Mouse (Mus musculus) spleen, postnatal 14 days (tissue): ENCODE measurements around the gene Haus8.
"Not testable (repeated sequence)": the region's sequence is repeated elsewhere in the genome, so short reads cannot be mapped to it uniquely, and the experiment has no call there.

Experiments used
- DNase-seq, 2 experiments: peaks; one replicate each; pipeline ENCODE4 v3.0.0; 2021 to 2022; ENCODE audit warnings: low spot score in 2 of 2

The Haus8 gene

DNA sequence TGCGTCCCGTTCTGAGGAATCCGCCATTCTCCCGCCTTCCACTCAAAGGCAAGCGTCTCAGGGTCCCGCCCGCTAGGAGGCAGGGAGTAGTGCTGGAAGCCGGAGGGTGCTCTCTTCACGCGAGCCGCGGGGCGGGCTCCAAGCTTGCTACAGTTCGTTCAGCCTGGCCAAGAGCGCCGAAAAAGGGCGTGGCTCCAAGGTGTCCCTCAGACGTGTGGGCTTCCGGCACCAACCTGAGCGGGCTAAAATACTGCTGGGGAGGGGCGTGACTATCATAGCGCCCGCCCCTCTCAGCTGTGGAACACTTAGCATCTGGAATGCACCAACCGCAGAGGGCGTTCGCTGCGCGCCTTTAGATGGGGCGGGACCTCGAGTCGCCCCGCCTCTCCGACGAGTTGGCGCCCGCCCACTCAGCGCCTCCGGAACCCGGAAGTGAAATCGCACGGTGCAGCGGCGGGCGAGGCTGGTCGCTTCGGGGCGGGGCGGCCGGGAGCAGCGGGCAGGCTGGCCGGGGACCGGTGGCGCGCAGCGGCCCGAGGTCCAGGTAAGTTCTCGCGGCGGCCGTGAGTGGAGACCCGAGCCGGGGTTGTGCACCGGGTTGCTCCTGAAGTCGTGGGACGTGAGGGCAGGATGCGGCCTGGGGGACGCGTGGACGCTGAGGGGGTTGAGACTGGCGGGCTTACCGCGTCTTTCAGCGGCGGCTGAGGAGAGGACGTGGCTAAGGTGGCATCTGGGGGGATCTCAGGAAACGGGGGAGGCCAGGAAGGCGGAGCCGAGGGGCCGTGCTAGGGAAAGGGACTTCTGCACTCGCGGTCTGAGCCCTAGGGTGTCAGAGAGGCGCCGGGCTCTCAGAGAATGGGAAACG lies at the start of gene Haus8, which contains the start of gene Myo9b:
Gene Haus8, minus strand, starts transcription at position 649 of the 865 bp plus-strand sequence.
Gene Myo9b, plus strand, starts transcription at position 429 of the 865 bp plus-strand sequence.
- peak; percentile 98 for DNase-seq

DNA sequence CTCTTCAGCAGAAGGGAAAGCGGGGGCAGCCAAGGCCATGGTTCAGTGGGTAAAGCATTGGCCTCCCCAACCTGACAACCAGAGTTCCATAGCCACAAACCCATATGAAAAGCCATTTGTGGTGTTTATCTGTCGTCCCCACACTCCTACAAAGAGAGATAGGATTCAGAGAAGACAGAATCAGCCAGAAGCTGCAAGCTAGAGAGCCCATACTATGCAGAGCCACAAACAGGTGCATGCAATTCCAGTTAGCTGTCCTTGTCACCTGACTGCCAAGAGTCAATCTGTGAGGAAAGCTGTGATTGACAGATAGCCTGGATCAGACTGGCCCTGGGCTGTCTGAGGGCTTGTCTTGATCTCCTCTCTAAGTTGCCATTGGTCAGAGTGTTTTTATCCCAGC lies 47.0 kb upstream of the Haus8 start:
- DNase-seq, result not testable (repeated sequence)

DNA sequence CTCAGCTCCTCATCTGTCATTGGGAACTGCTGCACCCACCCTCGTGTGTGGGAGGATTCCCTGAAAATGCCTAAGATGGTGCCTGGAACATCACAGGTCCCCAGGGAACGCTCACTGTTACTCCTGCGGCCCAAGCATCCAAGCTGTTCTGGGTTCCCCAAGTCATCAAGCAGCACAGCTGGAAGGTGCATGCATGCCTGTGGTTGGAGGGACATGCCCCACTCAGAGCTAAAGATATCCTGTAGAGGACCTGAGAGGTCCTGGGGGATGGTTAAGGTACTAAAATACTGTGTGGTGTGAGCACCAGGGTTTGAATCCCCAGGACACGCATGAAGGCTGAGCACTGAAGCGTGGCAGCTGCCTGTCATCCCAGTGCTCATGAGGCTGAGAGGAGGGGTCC lies 45.9 kb upstream of the Haus8 start:
- not testable (repeated sequence) for DNase-seq

DNA sequence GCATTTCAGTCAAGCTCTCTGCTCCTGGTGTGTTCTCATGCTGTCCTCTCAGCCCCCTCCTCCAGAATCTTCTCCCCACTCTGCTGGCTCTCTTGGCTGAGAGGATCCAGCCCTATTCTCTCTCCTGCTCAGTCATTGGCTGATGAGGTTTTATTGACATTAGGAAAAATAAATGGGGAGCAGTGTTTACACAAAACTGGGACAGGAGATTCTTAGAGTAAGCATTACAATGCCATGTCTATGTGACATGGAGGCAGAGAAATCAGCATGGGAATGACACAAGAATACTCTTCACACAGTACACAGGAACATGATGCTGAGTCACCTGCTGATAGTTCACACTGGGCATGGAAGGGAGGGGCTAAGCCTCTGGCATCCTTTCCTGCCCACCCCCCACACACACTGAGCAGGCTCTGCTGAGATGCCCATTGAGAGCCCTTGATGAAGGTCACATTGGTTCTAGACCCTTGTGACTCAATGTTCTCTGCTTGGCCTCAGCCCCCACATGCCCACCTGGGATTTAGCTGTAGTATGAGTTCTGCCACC lies 43.8 kb upstream of the Haus8 start:
- no peak for DNase-seq

DNA sequence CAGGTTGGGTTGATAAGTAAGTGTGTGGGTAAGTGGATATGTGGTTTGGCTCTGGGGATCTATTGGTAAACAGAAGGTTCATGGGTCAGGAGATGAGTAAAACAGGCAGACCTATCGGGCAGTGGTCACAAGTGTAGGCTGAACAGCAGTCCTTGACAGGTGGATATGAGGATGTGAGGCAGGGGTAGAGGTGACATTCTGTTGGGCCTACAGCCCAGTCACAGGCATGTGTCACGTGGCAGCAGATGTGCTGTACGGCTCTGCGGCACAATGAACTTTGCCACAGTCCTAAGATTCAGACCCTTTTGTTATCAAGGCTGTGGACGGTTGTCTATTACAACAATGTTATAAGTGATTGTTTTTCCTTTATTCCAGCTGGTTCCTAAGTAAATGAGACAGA lies 43.2 kb upstream of the Haus8 start:
- DNase-seq, result no peak

DNA sequence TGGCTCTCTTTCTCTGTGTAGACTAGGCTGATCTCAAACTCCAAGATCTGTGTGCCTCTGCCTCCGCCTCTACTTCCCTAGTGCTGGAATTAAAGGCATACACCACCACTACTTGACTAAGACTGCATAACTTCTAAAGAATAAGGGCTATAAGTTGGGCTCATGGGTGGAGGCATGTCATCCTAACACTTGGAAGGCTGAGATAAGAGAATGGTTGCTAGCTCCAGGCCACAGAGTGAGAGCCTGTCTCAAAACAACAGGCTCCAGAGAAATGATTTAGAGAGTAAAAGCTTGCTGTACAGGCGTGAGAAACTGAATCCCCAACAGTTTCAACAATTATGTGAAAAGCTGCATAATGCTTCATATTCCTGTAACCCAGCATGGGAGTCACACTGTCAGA lies 41.2 kb upstream of the Haus8 start:
- no peak for DNase-seq

DNA sequence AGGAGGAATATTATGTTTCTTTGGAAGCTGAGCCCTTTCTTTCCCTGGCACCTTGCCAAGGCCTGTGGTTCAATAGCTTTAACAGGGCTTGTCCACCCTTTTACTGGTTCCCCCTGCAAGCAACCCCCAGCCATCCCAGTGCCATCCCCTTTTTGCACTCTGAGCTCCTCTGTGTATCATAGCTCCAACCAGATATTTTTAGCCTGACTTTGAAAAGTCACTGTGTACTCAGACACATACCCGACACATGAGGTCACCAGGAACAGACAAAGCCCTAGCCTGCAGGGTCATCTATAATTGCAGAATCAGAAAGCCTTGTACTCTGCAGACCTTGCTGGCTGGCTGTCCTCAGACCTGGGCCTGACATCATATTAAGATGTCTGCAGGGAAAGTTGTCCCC lies 40.0 kb upstream of the Haus8 start:
- DNase-seq, result no peak

DNA sequence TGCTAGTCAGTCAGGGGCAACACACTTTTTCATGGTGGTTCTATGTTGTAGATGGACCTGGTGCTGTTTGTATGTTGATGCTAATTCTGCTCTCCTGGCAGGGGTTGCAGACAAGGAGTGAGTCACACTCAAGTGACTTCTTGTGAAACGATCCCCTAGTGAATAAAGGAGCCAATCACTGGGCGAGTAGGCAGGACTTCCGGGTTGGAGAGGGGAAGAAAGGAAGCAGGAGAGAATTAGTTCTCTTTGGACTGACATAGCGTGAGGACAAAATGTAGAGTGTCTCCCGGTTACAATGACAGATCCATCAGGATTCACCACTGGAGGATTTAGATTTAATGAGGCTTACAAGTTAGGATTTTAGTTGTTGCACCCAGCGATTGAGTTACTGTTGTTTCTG lies 37.7 kb upstream of the Haus8 start:
- DNase-seq, result no peak

DNA sequence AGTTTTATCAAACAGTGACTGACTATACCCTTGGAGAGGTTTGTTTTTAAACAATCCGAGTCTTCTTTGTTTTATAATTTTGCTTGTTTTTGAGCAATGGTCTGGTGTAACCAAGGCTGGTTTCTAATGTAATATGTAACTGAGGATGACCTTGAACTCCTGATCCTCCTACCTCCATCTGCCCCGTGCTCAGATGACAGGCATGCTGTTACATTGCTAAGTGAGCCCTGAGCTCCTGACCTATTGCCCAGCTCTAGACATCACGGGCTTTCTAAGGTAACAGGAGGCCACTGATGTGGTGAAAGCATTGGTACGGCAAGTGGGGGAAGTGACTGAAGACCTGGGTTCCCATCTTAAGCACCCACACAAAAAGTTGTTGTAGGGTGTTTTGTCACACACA lies 35.2 kb upstream of the Haus8 start:
- no peak for DNase-seq

DNA sequence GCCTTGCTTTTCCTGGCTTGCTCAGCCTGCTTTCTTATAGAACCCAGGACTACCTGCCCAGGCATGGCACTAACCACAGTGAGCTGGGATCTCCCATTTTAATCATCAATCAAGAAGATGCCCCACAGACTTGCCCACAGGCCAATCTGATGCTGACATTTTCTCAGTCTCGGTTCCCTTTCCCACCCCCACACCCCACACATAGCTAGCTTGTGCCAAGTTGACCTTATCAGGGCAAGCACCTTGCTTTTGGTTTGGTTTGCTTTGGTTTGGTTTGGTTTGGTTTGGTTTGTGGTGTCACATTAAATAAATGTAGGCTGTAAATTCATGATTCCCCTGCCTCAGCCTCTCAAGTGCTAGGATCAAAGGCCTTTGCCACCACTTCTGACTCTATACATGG lies 34.6 kb upstream of the Haus8 start:
- no peak for DNase-seq

DNA sequence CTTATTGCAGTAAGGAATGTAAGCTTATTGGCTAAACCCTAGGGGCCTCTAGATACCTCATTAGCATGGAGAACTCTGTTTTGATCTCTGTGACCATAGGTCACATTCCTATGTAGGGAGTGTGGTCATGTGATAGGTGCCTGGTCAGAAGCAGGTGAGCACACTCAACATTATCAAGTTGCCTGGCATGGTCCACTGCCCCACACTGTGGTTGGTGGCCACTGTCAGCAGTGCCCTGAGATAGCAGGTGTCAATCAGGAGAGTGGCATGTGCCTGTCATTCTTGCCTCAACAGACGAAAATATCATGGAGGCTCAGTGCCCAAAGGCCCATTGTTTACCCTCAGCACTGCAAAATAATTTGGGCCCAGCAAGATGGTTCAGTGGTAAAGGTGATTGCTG lies 33.3 kb upstream of the Haus8 start:
- no peak for DNase-seq

DNA sequence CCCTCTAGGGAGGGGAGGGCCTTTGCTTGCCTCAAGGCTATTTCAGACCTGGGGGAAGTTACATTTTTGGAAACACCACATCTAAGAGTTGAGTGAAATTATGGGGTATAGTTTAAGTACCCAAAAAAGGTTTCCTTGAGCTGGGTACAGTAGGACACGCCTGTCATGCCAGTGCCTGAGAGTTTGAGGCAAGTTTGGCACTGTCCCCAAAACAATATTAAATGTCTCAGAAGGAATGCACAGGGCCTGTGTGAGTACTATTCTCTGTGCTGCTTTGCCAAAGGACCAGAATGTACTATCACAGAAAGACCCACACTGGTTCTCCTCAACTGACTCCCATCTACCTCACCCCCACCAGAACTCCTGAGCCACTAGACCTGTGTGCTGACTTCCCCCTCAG lies 30.9 kb upstream of the Haus8 start:
- no peak for DNase-seq

DNA sequence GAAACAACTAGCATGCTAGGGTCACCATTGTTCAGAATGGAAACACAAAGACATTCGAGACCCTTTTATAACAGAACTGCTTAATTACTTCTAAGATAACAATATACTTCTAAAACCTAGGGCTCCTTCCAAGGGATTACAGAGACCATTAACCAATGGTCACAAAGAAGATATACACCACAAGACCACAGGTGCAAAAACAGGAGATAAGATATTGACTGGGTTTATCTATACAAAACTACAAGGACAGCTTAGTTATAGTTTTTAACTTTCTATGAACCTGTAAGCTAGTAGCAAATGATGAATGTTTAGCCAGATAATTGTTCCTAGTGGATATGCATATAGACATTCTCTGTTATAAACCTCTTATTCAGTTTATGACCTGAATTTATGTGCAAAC lies 30.1 kb upstream of the Haus8 start:
- DNase-seq, result no peak

DNA sequence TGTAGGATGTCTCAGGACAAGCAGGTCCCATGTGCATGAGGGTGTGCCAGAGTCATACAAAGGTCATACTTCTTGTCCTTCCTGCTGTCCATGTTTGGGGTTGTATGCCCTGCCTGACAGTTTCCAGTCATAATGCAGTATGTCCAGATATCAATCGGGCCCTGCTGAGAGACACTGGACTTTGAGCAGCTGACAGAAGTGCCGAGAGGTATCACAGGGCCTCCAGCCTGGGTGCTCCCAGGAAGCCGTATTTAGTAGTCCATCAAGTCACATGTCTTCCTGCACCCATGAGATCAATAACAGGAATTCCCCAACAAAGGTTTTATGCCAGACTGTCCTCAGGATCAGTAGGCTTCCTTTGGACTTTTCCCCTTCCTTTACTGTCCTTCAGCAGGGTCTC lies 27.0 kb upstream of the Haus8 start:
- no peak for DNase-seq

DNA sequence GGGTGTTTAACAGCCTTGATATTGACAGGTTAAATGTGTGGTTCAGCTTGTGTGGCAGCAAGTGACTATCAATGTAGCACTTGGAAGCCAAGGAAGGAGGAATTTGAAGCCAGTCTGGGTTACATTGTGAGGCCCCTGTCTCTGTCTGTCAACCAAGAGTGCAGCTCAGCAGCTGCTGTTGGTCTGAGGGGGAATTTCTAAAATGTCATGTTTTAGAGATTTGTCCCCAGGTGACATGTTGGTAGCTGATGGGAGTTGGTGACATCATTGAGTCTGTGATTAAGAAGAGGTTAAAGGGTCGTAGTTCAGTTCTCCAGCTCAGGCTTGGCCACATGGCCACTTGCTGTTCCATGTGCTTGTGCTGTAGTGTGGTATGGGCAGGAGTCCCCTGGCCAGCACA lies 24.7 kb upstream of the Haus8 start:
- no peak for DNase-seq

DNA sequence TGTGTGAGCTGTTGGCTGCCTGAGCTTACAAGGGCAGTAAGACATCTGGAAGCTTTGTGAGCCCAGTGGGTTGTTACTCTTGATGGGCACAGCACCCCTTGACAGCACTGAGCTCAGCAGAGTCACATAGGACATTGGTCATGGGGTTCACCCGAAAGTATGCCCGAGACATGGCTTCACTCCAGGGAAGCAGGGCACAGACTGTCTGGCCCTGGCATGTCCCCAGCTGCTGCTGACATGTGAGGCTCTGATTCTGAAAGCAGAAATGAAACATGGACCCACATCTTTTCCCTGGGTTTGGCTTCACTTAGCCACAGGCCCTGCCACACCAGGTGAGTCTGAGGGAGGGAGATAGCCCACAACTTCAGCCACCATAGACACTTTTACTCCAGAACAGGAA lies 24.1 kb upstream of the Haus8 start:
- DNase-seq, result no peak

DNA sequence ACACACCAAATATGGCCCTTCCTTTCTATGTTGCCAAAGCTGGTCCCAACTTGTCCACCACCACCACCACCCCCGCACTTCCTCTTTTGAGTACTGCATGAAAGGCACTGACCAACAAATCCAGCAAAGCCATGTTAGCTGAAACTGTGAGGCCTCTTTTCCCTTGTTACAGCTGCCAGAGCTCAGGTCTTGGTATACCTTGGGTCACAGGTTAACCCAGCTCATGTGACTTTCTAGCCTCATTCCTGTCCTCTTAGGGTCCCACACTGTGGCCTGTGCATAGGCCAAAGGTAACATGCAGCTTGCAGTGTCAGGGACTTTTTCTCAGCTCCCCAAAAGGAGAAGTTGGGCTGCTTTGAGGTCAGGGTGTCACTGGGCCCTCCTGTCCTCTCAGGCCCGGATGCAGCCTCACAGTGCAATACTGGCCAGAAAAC lies 23.5 kb upstream of the Haus8 start:
- DNase-seq, result peak in 1 of 2 experiments; percentile 13

DNA sequence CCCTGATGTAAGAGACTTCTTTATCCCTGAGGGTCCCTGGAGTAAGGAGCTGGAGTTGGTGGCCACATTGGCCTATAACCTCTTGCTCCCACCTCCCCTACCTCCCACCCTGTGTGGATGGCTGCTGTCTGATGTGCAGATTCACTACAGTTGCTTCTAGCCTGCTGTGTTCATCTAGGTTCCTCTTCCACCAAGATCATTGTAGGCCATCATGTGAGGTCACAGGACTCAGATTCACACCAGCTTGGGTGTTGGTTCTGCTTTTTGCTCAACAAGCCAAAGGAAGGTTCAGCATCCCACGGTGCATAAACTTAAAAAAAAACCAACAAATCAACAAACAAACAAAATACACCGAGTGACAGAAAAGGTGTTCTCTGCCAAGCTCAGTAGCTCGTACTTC lies 21.2 kb upstream of the Haus8 start:
- DNase-seq, result not testable (repeated sequence)

DNA sequence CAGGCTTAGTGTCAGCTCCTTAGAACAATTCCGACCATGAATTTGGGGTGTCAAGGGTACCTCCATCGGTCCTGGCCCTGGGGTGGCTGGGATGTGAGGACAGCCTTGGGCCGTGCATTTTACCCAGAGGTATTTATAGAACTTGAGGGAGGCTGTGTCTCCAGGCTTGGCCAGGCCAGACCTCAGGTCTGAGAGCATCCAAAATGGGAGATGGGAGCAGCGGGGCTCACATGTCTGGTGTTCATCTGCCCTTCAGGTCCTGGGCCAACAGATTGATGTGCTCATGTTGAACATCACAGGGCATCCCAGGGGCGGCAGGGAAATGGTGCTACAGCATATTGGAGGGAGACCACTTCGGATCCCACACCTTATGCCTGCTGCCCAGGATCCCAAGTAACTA lies 18.6 kb upstream of the Haus8 start:
- no peak for DNase-seq

DNA sequence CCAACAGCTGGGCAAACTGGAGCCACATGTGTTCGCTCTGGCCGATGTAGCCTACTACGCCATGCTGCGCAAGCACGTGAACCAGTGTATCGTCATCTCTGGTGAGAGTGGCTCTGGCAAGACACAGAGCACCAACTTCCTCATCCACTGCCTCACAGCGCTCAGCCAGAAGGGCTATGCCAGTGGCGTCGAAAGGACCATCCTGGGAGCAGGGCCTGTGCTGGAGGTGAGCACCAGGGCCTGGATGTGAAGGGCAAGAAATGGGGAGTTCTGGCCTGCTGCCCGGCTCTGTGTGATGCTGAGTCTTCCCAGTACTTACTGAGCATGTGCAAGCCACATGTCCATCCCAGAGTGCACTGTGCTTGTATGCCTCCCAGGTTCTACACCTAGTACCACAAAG lies 18.2 kb upstream of the Haus8 start:
- no peak for DNase-seq

DNA sequence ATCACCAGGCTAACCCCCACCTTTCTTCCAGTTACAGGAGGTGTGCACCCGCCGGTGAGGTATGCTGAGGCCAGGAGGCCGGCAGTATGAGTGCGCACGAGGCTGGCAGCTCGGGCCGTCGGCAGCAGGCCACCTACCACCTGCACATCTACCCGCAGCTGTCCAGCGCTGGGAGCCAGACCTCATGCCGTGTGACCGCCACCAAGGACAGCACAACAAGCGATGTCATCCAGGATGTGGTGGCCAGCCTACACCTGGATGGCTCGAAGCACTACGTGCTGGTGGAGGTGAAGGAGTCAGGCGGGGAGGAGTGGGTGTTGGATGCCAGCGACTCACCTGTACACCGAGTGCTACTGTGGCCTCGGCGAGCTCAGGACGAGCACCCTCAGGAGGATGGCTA lies 17.5 kb upstream of the Haus8 start:
- no peak for DNase-seq

DNA sequence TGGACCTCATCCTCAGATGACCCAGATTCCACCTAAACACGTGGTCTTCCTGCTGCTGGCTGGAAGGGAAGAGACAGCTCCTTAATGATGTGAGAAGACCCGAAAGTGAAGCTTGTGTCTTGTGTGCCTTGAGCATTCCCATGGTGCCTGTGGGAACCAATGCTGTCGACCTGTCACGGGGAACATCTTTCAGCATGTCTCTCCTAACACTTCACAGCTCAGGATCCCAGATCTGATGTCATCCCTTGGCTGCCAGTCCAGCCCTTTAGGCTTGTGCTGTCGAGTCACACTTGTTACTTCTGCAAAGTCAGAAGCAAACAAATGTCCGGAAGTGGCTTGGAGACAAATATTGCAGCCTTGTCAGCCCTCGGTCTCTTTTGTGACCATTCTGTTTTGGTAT lies 16.4 kb upstream of the Haus8 start:
- DNase-seq, result no peak

DNA sequence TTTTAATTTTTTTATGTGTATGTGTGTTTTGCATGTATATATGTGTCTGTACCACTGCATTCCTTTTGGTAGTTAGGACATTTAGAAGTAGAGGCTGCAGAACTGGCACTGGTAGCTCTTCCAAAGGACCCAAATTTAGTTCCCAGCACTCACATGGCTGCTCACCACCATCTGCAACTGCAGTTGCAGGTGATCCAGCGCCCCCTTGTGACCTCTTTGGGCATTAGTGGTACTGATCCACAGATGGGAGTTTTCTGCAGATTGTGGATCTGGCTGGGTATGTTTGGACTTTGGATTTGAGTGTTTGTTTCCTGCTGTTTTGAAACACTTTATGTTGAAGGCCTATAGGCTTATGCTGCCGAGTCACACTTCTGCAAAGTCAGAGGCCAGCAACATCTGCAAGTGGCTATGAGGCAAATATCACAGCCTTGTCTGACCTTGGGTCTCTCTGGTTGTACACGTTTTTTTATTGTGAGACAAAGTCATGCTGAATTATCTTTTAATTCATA lies 15.8 kb upstream of the Haus8 start:
- peak in 1 of 2 experiments; percentile 9 for DNase-seq
